In the genomic region with DNA sequence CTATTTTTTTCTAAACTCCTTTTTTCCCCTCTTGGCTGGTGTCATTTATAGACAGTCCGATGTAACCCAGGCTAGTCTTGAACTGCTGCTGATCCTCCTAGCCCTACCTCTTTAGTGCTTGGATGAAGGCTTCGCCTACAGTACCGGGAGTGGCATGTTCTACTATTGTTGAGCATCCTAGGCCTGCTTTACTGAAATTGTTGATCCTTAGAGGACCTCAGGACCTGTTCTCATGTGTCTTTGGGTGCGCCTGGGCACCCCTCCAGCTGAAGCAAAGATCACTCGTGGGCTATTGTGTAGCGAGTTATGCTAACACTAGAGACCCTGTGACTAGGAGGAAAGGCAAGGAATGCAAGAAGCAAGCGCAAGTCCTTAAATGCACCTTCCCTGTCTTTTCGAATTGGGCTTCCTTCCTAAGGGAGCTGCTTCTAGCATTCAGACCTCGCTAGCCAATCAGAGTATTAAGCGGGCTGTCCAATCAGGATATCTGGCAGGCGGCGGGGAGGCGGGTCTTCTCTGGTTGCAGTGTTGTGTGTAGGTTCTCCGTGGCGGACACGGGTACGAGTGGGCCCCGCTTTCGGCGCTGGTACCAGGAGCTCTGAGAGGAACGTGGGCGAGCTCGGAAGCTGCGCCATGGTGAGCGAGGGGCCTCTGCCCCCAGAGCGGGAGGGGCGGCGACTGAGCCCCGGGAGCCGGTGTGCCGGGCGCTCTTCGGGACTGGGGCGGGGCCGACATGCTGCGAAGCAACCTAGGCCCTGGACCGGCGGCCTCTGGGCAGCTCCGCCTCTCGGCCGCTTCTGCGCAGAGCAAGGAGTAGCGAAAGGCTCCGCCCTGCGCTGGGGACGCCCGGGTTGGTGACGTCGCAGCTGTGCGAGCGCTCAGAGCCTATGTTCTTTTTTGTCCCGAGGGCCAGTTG, we compare ENCODE assay signal across 8 mouse cellular contexts. TPM values are rescaled to one million over a fixed set of nuclear protein-coding genes. Genes with fewer than 3 reads are reported as not detected.
A peak's percentile ranks its signal among the peaks of the same experiment; 100 is the strongest.
DNase-seq lines count a peak whose midpoint lies in the region; ATAC-seq and TF ChIP-seq lines count a peak whose summit lies in the region.

No protein-coding gene starts in this region.

- WGBS in cerebellum, adult 2 months = 2% methylated on average over 52 of the region's 52 CpGs
- WGBS in forebrain, postnatal 0 days = 2% methylated on average over 52 of the region's 52 CpGs
- 3% methylated on average over 52 of the region's 52 CpGs for WGBS in lung, embryonic 15.5 days

- H3K4me1 ChIP-seq in MEL (ENCODE audit: control insufficient read depth in 1 of 2, insufficient read depth in 2 of 2, low read length in 2 of 2) = peaks cover 5 to 10% of the 10 kb centered on the region in 2 experiments; a peak in 3 of 4 replicates
- H3K4me1 ChIP-seq in cerebellum, adult 2 months (ENCODE audit: control insufficient read depth, insufficient read depth, low read length) = no peaks in the 10 kb centered on the region
- H3K4me1 ChIP-seq in forebrain, postnatal 0 days (ENCODE audit: insufficient read depth) = no peaks in the 10 kb centered on the region
- peaks cover 14% of the 10 kb centered on the region for H3K4me1 ChIP-seq in lung, embryonic 15.5 days

- H3K27ac ChIP-seq in MEL (ENCODE audit: control insufficient read depth, low read depth, low read length) = peak overlapping the region; percentile 91
- H3K27ac ChIP-seq in cerebellum, adult 2 months (ENCODE audit: insufficient read depth, low read length) = peak overlapping the region; percentile 73
- H3K27ac ChIP-seq in forebrain, postnatal 0 days (ENCODE audit: low read depth, low read length) = peak overlapping the region; percentile 89
- peak overlapping the region; percentile 95 for H3K27ac ChIP-seq in lung, embryonic 15.5 days

- no peak for TF ChIP-seq CTCF in MEL (IDR thresholded peaks at IDR 0.05 in 2 of 3, conservative IDR thresholded peaks at IDR 0.05 in 1 of 3; ENCODE audit: control insufficient read depth in 1 of 3, insufficient read depth in 1 of 3, low read depth in 2 of 3, low read length in 3 of 3, poor library complexity in 1 of 3, severe bottlenecking in 1 of 3)
- TF ChIP-seq CTCF in cerebellum, adult 2 months (IDR thresholded peaks at IDR 0.05; ENCODE audit: borderline replicate concordance, insufficient read depth, low read depth, low read length) = no peak
- peak; percentile 56 for TF ChIP-seq CTCF in forebrain, postnatal 0 days (IDR thresholded peaks at IDR 0.05; ENCODE audit: low read depth)

- TF ChIP-seq EP300 in MEL (IDR thresholded peaks at IDR 0.05; ENCODE audit: low read depth in 1 of 2, low read length in 2 of 2) = no peak

- peak; percentile 80 to 84 for TF ChIP-seq POLR2A in MEL (IDR thresholded peaks at IDR 0.05; ENCODE audit: control insufficient read depth in 1 of 2, insufficient read depth in 1 of 2, low read depth in 1 of 2, low read length in 2 of 2, poor library complexity in 1 of 2)
- peak; percentile 64; the same call in 1 of the 2 replicates for TF ChIP-seq POLR2A in cerebellum, adult 2 months (IDR thresholded peaks at IDR 0.05; ENCODE audit: borderline replicate concordance, insufficient read depth, low read length)

- no peaks in the 10 kb centered on the region for H3K9me3 ChIP-seq in MEL (replicated peaks; ENCODE audit: insufficient read depth, low read length)
- no peaks in the 10 kb centered on the region for H3K9me3 ChIP-seq in forebrain, postnatal 0 days (ENCODE audit: low read length)
- no peaks in the 10 kb centered on the region for H3K9me3 ChIP-seq in lung, embryonic 15.5 days

- H3K4me3 ChIP-seq in MEL (ENCODE audit: control insufficient read depth in 1 of 2, insufficient read depth in 1 of 2, low read depth in 2 of 2, low read length in 2 of 2) = peak overlapping the region; percentile 85 to 88
- peak overlapping the region; percentile 86 for H3K4me3 ChIP-seq in cerebellum, adult 2 months (replicated peaks; ENCODE audit: insufficient read depth, low read depth, low read length)
- H3K4me3 ChIP-seq in forebrain, postnatal 0 days (ENCODE audit: low read depth, low read length) = peak overlapping the region; percentile 62
- H3K4me3 ChIP-seq in lung, embryonic 15.5 days = peak overlapping the region; percentile 70

- no peak for TF ChIP-seq RAD21 in MEL (IDR thresholded peaks at IDR 0.05; ENCODE audit: low read depth, low read length)

- H3K9ac ChIP-seq in MEL (ENCODE audit: control insufficient read depth, low read depth, low read length, poor library complexity, severe bottlenecking) = peak overlapping the region; percentile 97
- peak overlapping the region; percentile 67 for H3K9ac ChIP-seq in forebrain, postnatal 0 days
- H3K9ac ChIP-seq in lung, embryonic 15.5 days = peak overlapping the region; percentile 70

- peak; percentile 97 for DNase-seq in MEL (ENCODE audit: low read depth, low spot score)
- DNase-seq in cerebellum, adult 2 months = peak; percentile 97
- DNase-seq in forebrain, postnatal 0 days = peak; percentile 96
- DNase-seq in heart, postnatal 4 days = peak; percentile 95
- DNase-seq in layer of hippocampus, adult 8-10 months (ENCODE audit: low spot score in 2 of 2) = peak; percentile 96 to 97
- peak; percentile 91 for DNase-seq in ovary, adult 18-20 months (ENCODE audit: low spot score)
- DNase-seq in thymus, postnatal 0 days (ENCODE audit: low spot score) = peak; percentile 94

- H3K79me2 ChIP-seq in MEL (ENCODE audit: control insufficient read depth, insufficient read depth, low read length, poor library complexity) = peaks cover 4% of the 10 kb centered on the region

- no peaks in the 10 kb centered on the region for H3K27me3 ChIP-seq in MEL (ENCODE audit: control insufficient read depth in 1 of 2, insufficient read depth in 2 of 2, low read length in 2 of 2)
- H3K27me3 ChIP-seq in cerebellum, adult 2 months (ENCODE audit: control insufficient read depth, insufficient read depth, low read length) = no peaks in the 10 kb centered on the region
- no peaks in the 10 kb centered on the region for H3K27me3 ChIP-seq in forebrain, postnatal 0 days (ENCODE audit: insufficient read depth, low read length)
- H3K27me3 ChIP-seq in lung, embryonic 15.5 days = no peaks in the 10 kb centered on the region

- H3K36me3 ChIP-seq in MEL (ENCODE audit: control insufficient read depth in 1 of 2, insufficient read depth in 2 of 2, low read length in 2 of 2) = peaks cover 0 to 14% of the 10 kb centered on the region in 2 experiments; a peak in 2 of 4 replicates
- H3K36me3 ChIP-seq in forebrain, postnatal 0 days (ENCODE audit: insufficient read depth) = no peaks in the 10 kb centered on the region
- peaks cover 7% of the 10 kb centered on the region; the same call in 1 of the 2 replicates for H3K36me3 ChIP-seq in lung, embryonic 15.5 days

- ATAC-seq in forebrain, postnatal 0 days = peak; percentile 99
- peak; percentile 100 for ATAC-seq in lung, embryonic 15.5 days (ENCODE audit: borderline replicate concordance, extremely low read depth, low FRiP score, low TSS enrichment)

- H3K4me2 ChIP-seq in forebrain, postnatal 0 days (ENCODE audit: low read depth) = peak overlapping the region; percentile 54
- peak overlapping the region; percentile 68 for H3K4me2 ChIP-seq in lung, embryonic 15.5 days

TF ChIP-seq in MEL, 35 proteins besides CTCF, POLR2A, EP300 and RAD21 (continues in another document):
- TF ChIP-seq GATA1 (IDR thresholded peaks at IDR 0.05; ENCODE audit: low read depth, low read length) (0 out of 2 replicates have a peak, but pooled peaks have one; percentile 3), HCFC1 (IDR thresholded peaks at IDR 0.05; ENCODE audit: low read depth, low read length) (peak; percentile 70), NELFE (IDR thresholded peaks at IDR 0.05; ENCODE audit: low read depth, low read length) (peak; percentile 80), SIN3A (IDR thresholded peaks at IDR 0.05; ENCODE audit: low read length) (peak; percentile 16; the same call in 1 of the 2 replicates), MEF2A (IDR thresholded peaks at IDR 0.05; ENCODE audit: extremely low read depth, insufficient replicate concordance, low read depth, low read length, poor library complexity, severe bottlenecking) (no peak), NRF1 (IDR thresholded peaks at IDR 0.05; ENCODE audit: insufficient read depth, low read depth, low read length, poor library complexity, severe bottlenecking) (peak; percentile 80), MXI1 (IDR thresholded peaks at IDR 0.05; ENCODE audit: low read depth, low read length) (peak; percentile 73), ZC3H11A (IDR thresholded peaks at IDR 0.05; ENCODE audit: low read depth, low read length) (no peak), GABPA (IDR thresholded peaks at IDR 0.05; ENCODE audit: low read depth, low read length) (no peak), MYC (IDR thresholded peaks at IDR 0.05; ENCODE audit: low read depth, low read length) (no peak), ZMIZ1 (IDR thresholded peaks at IDR 0.05; ENCODE audit: low read depth, low read length) (peak; percentile 37; the same call in 1 of the 2 replicates), UBTF (IDR thresholded peaks at IDR 0.05; ENCODE audit: borderline replicate concordance, insufficient read depth, low read depth, low read length) (no peak), ETS1 (IDR thresholded peaks at IDR 0.05; ENCODE audit: low read depth, low read length) (no peak), RCOR1 (IDR thresholded peaks at IDR 0.05; ENCODE audit: low read depth, low read length) (no peak), KAT2A (conservative IDR thresholded peaks at IDR 0.05; ENCODE audit: low read depth, low read length) (no peak), POLR2AphosphoS2 (IDR thresholded peaks at IDR 0.05; ENCODE audit: low read length) (peak; percentile 68; the same call in 1 of the 2 replicates), CHD2 (IDR thresholded peaks at IDR 0.05; ENCODE audit: low read length) (no peak), TCF12 (IDR thresholded peaks at IDR 0.05; ENCODE audit: low read depth, low read length) (peak; percentile 50), BHLHE40 (IDR thresholded peaks at IDR 0.05; ENCODE audit: borderline replicate concordance, low read depth, low read length) (no peak), ELF1 (IDR thresholded peaks at IDR 0.05; ENCODE audit: low read depth, low read length) (0 out of 2 replicates have a peak, but pooled peaks have one; percentile 30)

RNA-seq across cellular contexts. Expression of gene Zfp619, which starts 34.7 kb away (rescaled TPM):
- total RNA-seq in MEL (2012; rRNA removed) = 0.62 and 0.75 TPM in 2 replicates
- 1 to 10 TPM in 1 of 2 experiments, not detected in 1; 1.3 TPM for polyA plus RNA-seq in MEL (2012; ENCODE audit: insufficient read depth in 1 of 2, insufficient read length in 2 of 2, low read depth in 1 of 2, low replicate concordance in 2 of 2, missing spikeins in 1 of 2)
- polyA plus RNA-seq in cerebellum, adult 2 months (2012; rRNA removed) = 2.6 and 2.7 TPM in 2 replicates
- 4.8 and 6.6 TPM in 2 replicates for total RNA-seq in forebrain, postnatal 0 days (2014; rRNA removed)
- 1.0 and 1.2 TPM in 2 replicates for polyA plus RNA-seq in forebrain, postnatal 0 days (2015; fragmentation: Nextera tagmentation; extraction: Ambion mirVana)
- 1 to 10 TPM; 3.3 to 3.4 TPM for total RNA-seq in heart, postnatal 4 days (2021)
- total RNA-seq in layer of hippocampus, adult 8-10 months (2022) = 1 to 10 TPM; 3.6 to 4.7 (median 4.0) TPM
- 1.9 and 2.0 TPM in 2 replicates for polyA plus RNA-seq in lung, embryonic 15.5 days (2015; fragmentation: Nextera tagmentation; extraction: Ambion mirVana)
- polyA plus RNA-seq in thymus, postnatal 0 days (2015; fragmentation: Nextera tagmentation; extraction: Ambion mirVana) = 0.34 and 0.40 TPM in 2 replicates

Comparison
In these comparisons a context has a peak if more than half of its experiments do, and no peak if none do; other contexts are left out.
1. Peak in every context shown above with its lines: DNase-seq, ATAC-seq, H3K4me3 ChIP-seq and H3K27ac ChIP-seq.